Mouse (Mus musculus) yolk sac, embryonic 10.5 days (tissue): ENCODE measurements around the gene Inmt.
A peak's percentile ranks its signal among the peaks of the same experiment; 100 is the strongest.

Experiments
- DNase-seq: peaks from one replicate; pipeline ENCODE4 v3.0.0-alpha.2; 2017; ENCODE audit warnings: low spot score

Gene Inmt

GRCm38 (mm10) chr6:55169818-55170217 lies 5.0 kb downstream of the Inmt start:
- DNase-seq: no peak

- peak; percentile 36 for DNase-seq
These were observed 7.9 kb downstream of the Inmt start for GRCm38 (mm10) chr6:55166777-55167463.

- DNase-seq: no peak
These were observed 11.7 kb downstream of the Inmt start for GRCm38 (mm10) chr6:55163046-55163584.

- DNase-seq: no peak
These were observed 13.5 kb downstream of the Inmt start for GRCm38 (mm10) chr6:55161311-55161761.

- DNase-seq: no peak
These were observed 15.6 kb downstream of the Inmt start for GRCm38 (mm10) chr6:55159256-55159655.

GRCm38 (mm10) chr6:55152226-55152625 lies 22.6 kb downstream of the Inmt start:
- no peak for DNase-seq

GRCm38 (mm10) chr6:55146138-55146537 lies 28.7 kb downstream of the Inmt start:
- no peak for DNase-seq

GRCm38 (mm10) chr6:55145285-55145684 lies 29.6 kb downstream of the Inmt start:
- no peak for DNase-seq

GRCm38 (mm10) chr6:55138343-55138742 lies 36.5 kb downstream of the Inmt start:
- DNase-seq: no peak

- DNase-seq: no peak
These were observed 41.4 kb downstream of the Inmt start for GRCm38 (mm10) chr6:55133425-55133824.

- no peak for DNase-seq
These were observed 42.0 kb downstream of the Inmt start, which contains the start of gene Crhr2 for GRCm38 (mm10) chr6:55132794-55133193. TSS of gene Crhr2 (minus strand) at chr6:55133016.

- DNase-seq: no peak
These were observed 43.5 kb downstream of the Inmt start for GRCm38 (mm10) chr6:55131301-55131700.

- no peak for DNase-seq
These were observed 44.2 kb downstream of the Inmt start for GRCm38 (mm10) chr6:55130631-55131030.

GRCm38 (mm10) chr6:55128391-55128790 lies 46.5 kb downstream of the Inmt start:
- DNase-seq: no peak

GRCm38 (mm10) chr6:55126576-55126975 lies 48.3 kb downstream of the Inmt start:
- no peak for DNase-seq

GRCm38 (mm10) chr6:55123056-55123455 lies 51.8 kb downstream of the Inmt start:
- no peak for DNase-seq
